Mouse (Mus musculus) induced T-regulatory cell, adult 2 months (primary cell): ENCODE results near the gene C1qtnf1.

Experiments
- DNase-seq: peaks from one replicate; pipeline ENCODE4 v3.0.0-alpha.2; 2012; ENCODE audit warnings: low read depth

Gene C1qtnf1

GRCm38 (mm10) chr11:118436471-118436935, 8.5 kb downstream of the C1qtnf1 start:
- DNase-seq = no peak

- no peak for DNase-seq
These were observed 10.8 kb downstream of the C1qtnf1 start for GRCm38 (mm10) chr11:118438665-118439414.

- DNase-seq = no peak
These were observed 14.7 kb downstream of the C1qtnf1 start for GRCm38 (mm10) chr11:118442691-118443090.

DNA sequence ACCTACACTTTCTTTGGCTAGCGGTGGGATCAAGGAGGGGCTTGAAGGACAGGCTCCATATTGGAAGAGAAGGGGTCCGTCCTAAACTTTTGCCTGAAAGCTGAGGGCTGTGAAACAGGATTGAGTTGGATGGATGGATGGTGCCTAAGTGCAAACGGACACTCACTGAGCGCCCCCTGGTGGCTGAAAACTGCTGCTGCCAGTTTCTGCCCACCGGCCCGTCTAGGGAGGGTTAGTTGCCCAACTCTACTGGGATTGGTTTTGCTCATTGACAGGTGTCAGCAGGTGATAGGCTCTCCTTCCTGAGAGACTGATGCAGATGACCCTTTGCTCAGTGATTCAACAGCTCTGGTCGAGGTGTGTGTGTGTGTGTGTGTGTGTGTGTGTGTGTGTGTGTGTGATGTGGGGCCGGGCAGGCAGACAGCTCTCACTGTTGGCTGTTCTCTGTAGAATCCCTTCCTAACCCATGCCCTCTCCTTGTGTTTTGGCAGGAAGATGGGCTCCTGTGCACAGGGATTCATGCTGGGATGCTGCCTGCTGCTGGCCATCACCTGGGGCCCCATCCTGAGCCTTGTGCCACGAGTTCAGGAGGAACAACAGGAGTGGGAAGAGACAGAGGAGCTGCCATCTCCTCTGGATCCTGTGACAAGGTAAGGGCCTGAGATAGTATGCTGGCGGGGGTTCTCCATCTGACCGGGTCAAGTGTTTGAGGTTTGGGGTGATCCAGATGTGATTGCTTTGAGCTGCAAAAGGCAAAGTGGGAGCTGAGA, 15.4 kb downstream of the C1qtnf1 start:
- DNase-seq = peak; percentile 77

- peak; percentile 81 for DNase-seq
These were observed 17.8 kb downstream of the C1qtnf1 start for GRCm38 (mm10) chr11:118445843-118446242.

DNA sequence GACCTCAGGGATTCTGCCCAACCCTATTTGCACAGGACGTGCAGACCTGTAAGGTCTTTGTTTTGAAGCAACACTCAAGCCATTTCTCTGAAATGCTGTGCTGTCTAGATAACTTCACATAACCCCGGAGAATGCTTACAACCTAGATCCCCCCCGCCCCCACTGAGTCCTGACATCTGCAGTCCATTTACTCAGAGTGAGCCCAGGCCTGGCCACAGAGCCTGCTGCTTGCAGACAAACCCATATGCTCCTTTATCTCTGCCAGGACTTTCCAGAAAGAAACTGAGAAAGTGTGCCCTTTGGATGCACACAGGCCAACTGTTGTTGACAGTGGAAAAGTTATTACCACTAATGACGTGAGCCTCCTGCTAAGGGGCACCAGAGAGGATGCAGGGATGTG, 19.3 kb downstream of the C1qtnf1 start:
- no peak for DNase-seq

DNA sequence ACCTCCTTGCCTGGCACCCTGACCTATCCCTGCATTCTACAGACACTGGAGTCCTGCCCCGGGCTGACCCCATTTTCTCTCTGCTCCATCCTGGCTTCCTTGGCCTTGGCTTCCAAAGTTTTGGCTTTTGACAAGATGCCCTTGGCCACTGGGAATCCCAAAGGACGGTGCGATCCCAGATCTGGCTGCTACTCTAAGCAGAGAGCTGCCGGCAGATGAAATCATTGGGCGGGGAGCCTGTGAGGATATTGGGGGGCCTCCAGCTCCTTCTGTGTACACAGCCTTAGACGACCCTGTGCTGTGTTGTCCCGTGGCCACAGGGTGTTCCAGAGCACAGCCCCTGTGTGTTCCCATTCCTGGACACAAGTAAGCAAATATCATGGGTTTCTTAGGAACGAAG, 20.4 kb downstream of the C1qtnf1 start:
- no peak for DNase-seq

- no peak for DNase-seq
These were observed 23.2 kb downstream of the C1qtnf1 start for GRCm38 (mm10) chr11:118451211-118451610.

- no peak for DNase-seq
These were observed 25.0 kb downstream of the C1qtnf1 start for GRCm38 (mm10) chr11:118452955-118453354.

DNA sequence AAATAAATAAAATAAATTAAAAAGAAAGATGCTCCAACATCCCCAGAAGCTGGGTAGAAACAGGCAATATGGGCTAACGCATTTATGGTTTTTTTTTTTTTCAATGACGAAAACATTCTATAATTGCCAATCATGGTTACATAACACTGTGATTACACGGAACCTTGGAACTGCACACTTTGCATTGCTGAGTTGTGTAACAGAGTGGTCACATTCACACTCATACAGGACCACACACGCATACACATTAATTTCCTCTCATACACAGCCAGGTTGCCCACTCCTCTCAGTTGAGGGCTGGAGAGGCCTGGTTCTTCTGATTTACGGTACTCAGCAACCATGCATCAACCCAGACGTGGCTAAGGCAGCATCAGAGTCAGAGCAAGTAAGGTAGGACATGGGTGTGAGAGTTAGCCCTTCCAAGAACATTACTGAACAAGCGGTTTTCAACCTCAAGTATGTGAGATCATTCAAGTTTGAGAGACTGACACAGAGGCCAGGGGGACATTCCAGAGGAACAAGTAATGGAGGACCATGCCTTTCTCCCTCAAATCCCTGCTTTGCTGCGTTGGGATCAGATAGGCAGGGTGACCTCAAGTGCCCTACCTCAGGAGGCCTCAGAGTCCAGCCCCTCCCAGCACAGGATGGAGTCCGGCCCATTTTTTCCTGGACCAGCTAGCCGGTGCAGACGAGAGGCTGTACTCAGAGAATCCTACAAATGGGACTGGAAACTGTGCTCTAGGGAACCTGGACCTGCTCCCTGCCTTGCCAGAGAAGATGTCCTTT, 26.1 kb downstream of the C1qtnf1 start:
- DNase-seq = no peak

DNA sequence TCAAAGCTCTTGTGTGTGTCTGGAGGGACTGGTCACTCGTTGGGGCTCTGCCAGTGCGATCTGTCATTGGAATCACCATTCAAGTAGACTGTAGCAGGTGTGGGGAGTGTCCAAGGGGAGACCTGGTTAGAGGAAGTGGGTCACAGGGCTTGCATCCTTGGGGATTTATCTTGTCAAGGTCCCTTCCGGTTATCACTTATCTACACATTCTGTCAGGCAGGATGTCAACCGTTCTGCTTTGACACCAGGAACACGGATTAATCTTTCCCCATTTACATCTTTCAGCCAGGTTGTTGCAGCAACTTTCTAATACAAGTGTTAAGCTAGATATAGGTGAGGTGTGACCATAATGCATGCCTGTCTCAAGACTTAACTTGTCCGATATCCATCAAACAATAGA, 27.8 kb downstream of the C1qtnf1 start:
- DNase-seq = no peak

DNA sequence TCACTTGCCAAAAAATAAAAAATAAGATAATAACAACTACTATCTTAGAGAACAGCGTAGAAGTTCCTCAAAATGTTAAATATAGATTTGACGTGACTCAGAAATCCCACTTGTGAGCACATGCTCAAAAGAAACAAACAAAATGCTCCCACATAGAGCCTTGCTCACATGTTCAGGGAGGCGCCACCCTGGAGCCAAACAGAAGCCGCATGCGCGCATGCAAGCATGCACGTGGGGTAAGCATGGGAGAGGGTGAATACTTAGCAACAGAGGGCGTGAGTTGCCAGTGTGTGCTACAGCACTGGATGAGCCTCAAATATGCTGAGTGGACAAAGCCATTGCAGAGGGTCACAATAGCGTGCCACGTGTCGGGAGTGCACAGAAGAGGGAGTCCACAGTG, 28.9 kb downstream of the C1qtnf1 start:
- DNase-seq = no peak

GRCm38 (mm10) chr11:118459051-118459450, 31.0 kb downstream of the C1qtnf1 start:
- DNase-seq = no peak

DNA sequence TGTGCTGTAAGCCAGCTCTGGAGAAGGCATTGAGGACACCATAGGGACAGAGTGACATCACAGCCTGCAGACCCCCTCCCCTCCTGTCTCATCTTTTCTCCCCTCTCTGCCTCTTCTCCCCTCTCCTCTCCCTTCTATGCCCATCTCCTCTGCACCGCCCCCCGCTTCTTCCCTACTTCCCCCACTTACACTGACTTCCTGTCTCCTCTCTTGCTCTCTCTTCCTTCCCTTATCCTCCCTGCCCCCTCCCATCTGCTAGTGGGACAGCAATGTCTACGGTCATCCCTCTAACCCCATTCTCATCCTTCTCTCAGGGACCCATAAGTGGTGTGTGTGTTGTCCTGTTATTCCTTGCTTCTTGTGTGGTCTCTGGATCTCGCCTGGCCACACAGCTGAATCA, 31.5 kb downstream of the C1qtnf1 start:
- DNase-seq = no peak

GRCm38 (mm10) chr11:118460280-118460679, 32.3 kb downstream of the C1qtnf1 start:
- peak; percentile 72 for DNase-seq

GRCm38 (mm10) chr11:118467441-118468035, 39.5 kb downstream of the C1qtnf1 start:
- no peak for DNase-seq

DNA sequence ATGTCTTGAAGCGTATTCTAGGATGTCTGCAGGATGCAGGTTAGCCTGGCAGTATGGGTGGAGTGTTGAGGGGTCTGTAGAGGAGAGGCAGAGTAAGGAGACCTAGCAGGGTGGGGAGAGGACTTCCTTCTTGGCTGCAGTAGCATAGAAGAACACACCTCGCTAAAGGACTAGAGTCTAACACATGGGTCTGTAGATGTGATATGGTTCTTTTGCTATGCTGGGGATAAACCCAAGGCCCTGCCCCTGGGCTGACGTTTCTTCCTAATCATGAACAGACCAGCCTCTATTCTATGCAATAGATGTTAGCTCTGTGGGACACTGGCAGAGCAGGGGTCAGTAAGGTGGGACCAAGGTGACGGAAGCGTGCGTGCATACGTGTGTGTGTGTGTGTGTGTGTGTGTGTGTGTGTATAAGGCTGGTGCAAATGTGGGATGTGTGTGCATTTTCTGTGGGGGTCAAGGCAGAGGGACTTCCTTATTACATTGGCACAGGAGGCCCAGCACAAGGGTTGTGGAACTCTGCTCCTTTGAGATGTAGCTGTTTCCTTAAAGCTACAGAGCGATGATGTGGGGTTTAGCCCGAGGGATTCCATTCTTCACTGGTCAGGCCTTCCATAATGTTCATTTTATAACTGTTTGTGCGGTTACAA, 41.6 kb downstream of the C1qtnf1 start:
- no peak for DNase-seq

DNA sequence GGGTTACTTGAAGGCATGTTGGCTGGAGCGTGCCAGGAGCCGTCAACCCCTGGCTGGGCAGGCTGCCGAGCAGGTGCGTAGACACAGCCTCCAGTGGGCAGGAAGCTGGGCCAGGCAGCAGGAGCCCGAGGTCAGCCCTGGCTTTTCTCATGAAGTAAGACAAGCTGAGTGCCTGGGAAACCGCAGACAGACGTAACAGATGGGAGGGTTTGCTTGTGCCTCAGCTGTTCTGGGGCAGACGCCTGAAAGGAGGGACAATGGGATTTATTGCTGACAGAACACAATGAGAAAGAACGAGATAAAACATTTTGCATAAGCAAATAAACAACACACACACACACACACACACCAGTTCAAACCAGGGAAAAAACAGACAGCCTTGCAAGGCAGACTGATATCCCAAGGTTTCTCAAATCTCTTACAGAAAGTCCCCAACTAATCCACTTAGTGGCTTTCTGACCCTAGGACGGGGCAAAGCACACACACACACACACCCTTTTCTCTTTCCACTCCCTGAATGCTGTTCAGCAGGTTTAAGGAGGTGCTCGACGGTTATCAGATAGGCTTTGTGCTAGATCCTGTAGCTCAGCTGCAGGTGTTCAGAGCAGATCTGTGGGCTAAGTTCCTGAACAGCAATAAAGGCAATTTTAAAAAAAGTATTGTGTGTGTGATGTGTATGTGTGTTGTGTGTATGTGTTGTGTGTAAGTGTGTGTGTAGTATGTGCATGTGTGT, 42.4 kb downstream of the C1qtnf1 start:
- DNase-seq = peak; percentile 39

DNA sequence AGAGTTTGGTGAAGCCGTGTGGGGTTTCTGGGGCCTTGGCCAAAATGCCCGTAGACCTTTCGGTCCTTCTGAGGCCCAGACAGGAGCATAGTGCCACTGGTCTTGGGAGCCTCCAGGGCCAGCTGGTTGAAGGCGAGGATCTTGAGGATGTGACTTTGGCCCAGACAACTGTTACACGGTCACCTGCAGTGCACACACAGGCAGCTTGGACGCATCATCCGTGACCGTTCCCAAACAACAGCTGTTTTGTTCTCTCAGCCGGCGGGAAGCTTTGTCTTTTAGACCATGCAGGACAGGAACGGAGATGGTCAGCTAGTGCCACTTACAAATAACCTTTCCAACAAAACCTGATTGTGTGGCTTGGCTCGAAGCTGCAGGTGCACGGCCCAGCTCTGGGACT, 43.7 kb downstream of the C1qtnf1 start:
- no peak for DNase-seq

GRCm38 (mm10) chr11:118473161-118473560, 45.2 kb downstream of the C1qtnf1 start:
- no peak for DNase-seq
